Mouse (Mus musculus): ENCODE measurements around the gene Clns1a. TPM values are rescaled to one million over a fixed set of nuclear protein-coding genes. Genes with fewer than 3 reads are reported as not detected.

Gene Clns1a
- 314 and 345 TPM in 2 replicates for polyA plus RNA-seq (2016; fragmentation: Nextera tagmentation; extraction: Ambion mirVana)

- peak; percentile 90 for DNase-seq (ENCODE audit: low spot score)
- peak within 1 kb of the TSS; percentile 97 for H3K4me3 ChIP-seq
- WGBS = under 1% methylated on average over 63 of the region's 63 CpGs
- H3K4me1 ChIP-seq = peaks cover 14% of the 10 kb centered on the region
- 0 out of 2 replicates have a peak, but pooled peaks cover 1% of the 10 kb centered on the region for H3K9me3 ChIP-seq (replicated peaks)
- peak within 1 kb of the TSS; percentile 93 for H3K27ac ChIP-seq
- peaks cover 27% of the 10 kb centered on the region for H3K36me3 ChIP-seq
- no peaks in the 10 kb centered on the region for H3K27me3 ChIP-seq (ENCODE audit: low read depth, poor library complexity, severe bottlenecking)
Observed at GRCm38 (mm10) chr7:97696506-97697254, at the start of gene Clns1a. TSS of gene Clns1a (plus strand) at chr7:97696634.

GRCm38 (mm10) chr7:97647656-97648055 lies 48.8 kb upstream of the Clns1a start:
- DNase-seq (ENCODE audit: low spot score) = no peak
- 89% methylated on average over 5 of the region's 5 CpGs for WGBS

GRCm38 (mm10) chr7:97650729-97651128 lies 45.7 kb upstream of the Clns1a start:
- Histone ChIP-seq H3K4me1 (no peaks in the 10 kb centered on the region), H3K9me3 (replicated peaks) (no peaks in the 10 kb centered on the region), H3K4me3 (no peak overlapping the region), H3K27ac (no peak overlapping the region), H3K27me3 (ENCODE audit: low read depth, poor library complexity, severe bottlenecking) (no peaks in the 10 kb centered on the region), H3K36me3 (peaks cover 31% of the 10 kb centered on the region)
- DNase-seq (ENCODE audit: low spot score) = no peak
- WGBS = 90% methylated on average over 4 of the region's 4 CpGs

More at GRCm38 (mm10) chr7:97647656-97648055, 48.8 kb upstream of the Clns1a start:
- no peaks in the 10 kb centered on the region for H3K4me1 ChIP-seq
- H3K4me3 ChIP-seq = no peak overlapping the region
- H3K9me3 ChIP-seq (replicated peaks) = no peaks in the 10 kb centered on the region
- H3K27me3 ChIP-seq (ENCODE audit: low read depth, poor library complexity, severe bottlenecking) = no peaks in the 10 kb centered on the region
- no peak overlapping the region for H3K27ac ChIP-seq
- H3K36me3 ChIP-seq = peaks cover 10% of the 10 kb centered on the region

GRCm38 (mm10) chr7:97656144-97656543 lies 40.3 kb upstream of the Clns1a start:
- no peaks in the 10 kb centered on the region for H3K4me1 ChIP-seq
- peaks cover 41% of the 10 kb centered on the region for H3K36me3 ChIP-seq
- no peak overlapping the region for H3K4me3 ChIP-seq
- WGBS = 91% methylated on average over 6 of the region's 6 CpGs
- no peak overlapping the region for H3K27ac ChIP-seq
- DNase-seq (ENCODE audit: low spot score) = no peak
- no peaks in the 10 kb centered on the region for H3K9me3 ChIP-seq (replicated peaks)
- H3K27me3 ChIP-seq (ENCODE audit: low read depth, poor library complexity, severe bottlenecking) = no peaks in the 10 kb centered on the region

GRCm38 (mm10) chr7:97661634-97662033 lies 34.8 kb upstream of the Clns1a start:
- Histone ChIP-seq H3K27ac (no peak overlapping the region), H3K36me3 (peaks cover 62% of the 10 kb centered on the region), H3K4me1 (no peaks in the 10 kb centered on the region), H3K27me3 (ENCODE audit: low read depth, poor library complexity, severe bottlenecking) (no peaks in the 10 kb centered on the region), H3K4me3 (no peak overlapping the region), H3K9me3 (replicated peaks) (no peaks in the 10 kb centered on the region)
- 90% methylated on average over 4 of the region's 4 CpGs for WGBS
- DNase-seq (ENCODE audit: low spot score) = no peak

- no peak for DNase-seq (ENCODE audit: low spot score)
- H3K27me3 ChIP-seq (ENCODE audit: low read depth, poor library complexity, severe bottlenecking) = no peaks in the 10 kb centered on the region
- no peaks in the 10 kb centered on the region for H3K9me3 ChIP-seq (replicated peaks)
- H3K4me1 ChIP-seq = no peaks in the 10 kb centered on the region
- H3K27ac ChIP-seq = no peak overlapping the region
- H3K36me3 ChIP-seq = peaks cover 80% of the 10 kb centered on the region
- WGBS = 21% methylated on average over 1 of the region's 1 CpGs
- H3K4me3 ChIP-seq = no peak overlapping the region
Observed at GRCm38 (mm10) chr7:97679239-97679638, 17.2 kb upstream of the Clns1a start.

- Histone ChIP-seq H3K36me3 (peaks cover 58% of the 10 kb centered on the region), H3K4me1 (no peaks in the 10 kb centered on the region), H3K27ac (no peak overlapping the region), H3K27me3 (ENCODE audit: low read depth, poor library complexity, severe bottlenecking) (no peaks in the 10 kb centered on the region), H3K4me3 (no peak overlapping the region), H3K9me3 (replicated peaks) (no peaks in the 10 kb centered on the region)
- WGBS = 92% methylated on average over 2 of the region's 2 CpGs
- no peak for DNase-seq (ENCODE audit: low spot score)
Observed at GRCm38 (mm10) chr7:97687831-97688230, 8.6 kb upstream of the Clns1a start.

GRCm38 (mm10) chr7:97695441-97695840 lies 993 bp upstream of the Clns1a start:
- peaks cover 23% of the 10 kb centered on the region for H3K36me3 ChIP-seq
- H3K4me3 ChIP-seq = no peak overlapping the region
- H3K27me3 ChIP-seq (ENCODE audit: low read depth, poor library complexity, severe bottlenecking) = no peaks in the 10 kb centered on the region
- WGBS = 98% methylated on average over 1 of the region's 1 CpGs
- no peak for DNase-seq (ENCODE audit: low spot score)
- H3K27ac ChIP-seq = no peak overlapping the region
- H3K9me3 ChIP-seq (replicated peaks) = 0 out of 2 replicates have a peak, but pooled peaks cover 1% of the 10 kb centered on the region
- H3K4me1 ChIP-seq = peaks cover 14% of the 10 kb centered on the region

- peak overlapping the region; percentile 97 for H3K4me3 ChIP-seq
- WGBS = 42% methylated on average over 19 of the region's 19 CpGs
- no peaks in the 10 kb centered on the region for H3K27me3 ChIP-seq (ENCODE audit: low read depth, poor library complexity, severe bottlenecking)
- peak overlapping the region; percentile 93 for H3K27ac ChIP-seq
- H3K36me3 ChIP-seq = peaks cover 23% of the 10 kb centered on the region
- H3K4me1 ChIP-seq = peaks cover 14% of the 10 kb centered on the region
- DNase-seq (ENCODE audit: low spot score) = no peak
- 0 out of 2 replicates have a peak, but pooled peaks cover 1% of the 10 kb centered on the region for H3K9me3 ChIP-seq (replicated peaks)
Observed at GRCm38 (mm10) chr7:97696133-97696505, 315 bp upstream of the Clns1a start.

GRCm38 (mm10) chr7:97700173-97700572 lies 3.7 kb downstream of the Clns1a start:
- Histone ChIP-seq H3K4me3 (no peak overlapping the region), H3K36me3 (peaks cover 27% of the 10 kb centered on the region), H3K9me3 (replicated peaks) (0 out of 2 replicates have a peak, but pooled peaks cover 1% of the 10 kb centered on the region), H3K27me3 (ENCODE audit: low read depth, poor library complexity, severe bottlenecking) (no peaks in the 10 kb centered on the region), H3K27ac (no peak overlapping the region), H3K4me1 (peaks cover 14% of the 10 kb centered on the region)
- WGBS = 90% methylated on average over 4 of the region's 4 CpGs
- DNase-seq (ENCODE audit: low spot score) = no peak

- 0 out of 2 replicates have a peak, but pooled peaks cover 1% of the 10 kb centered on the region for H3K9me3 ChIP-seq (replicated peaks)
- WGBS = 86% methylated on average over 6 of the region's 6 CpGs
- no peaks in the 10 kb centered on the region for H3K27me3 ChIP-seq (ENCODE audit: low read depth, poor library complexity, severe bottlenecking)
- H3K36me3 ChIP-seq = peaks cover 28% of the 10 kb centered on the region
- H3K4me1 ChIP-seq = peaks cover 10% of the 10 kb centered on the region
- H3K4me3 ChIP-seq = no peak overlapping the region
- DNase-seq (ENCODE audit: low spot score) = no peak
- H3K27ac ChIP-seq = no peak overlapping the region
Observed at GRCm38 (mm10) chr7:97701106-97701505, 4.7 kb downstream of the Clns1a start.

GRCm38 (mm10) chr7:97707123-97707522 lies 10.7 kb downstream of the Clns1a start:
- H3K36me3 ChIP-seq = peaks cover 45% of the 10 kb centered on the region
- 96% methylated on average over 4 of the region's 4 CpGs for WGBS

GRCm38 (mm10) chr7:97707809-97708208 lies 11.4 kb downstream of the Clns1a start:
- H3K9me3 ChIP-seq (replicated peaks) = no peaks in the 10 kb centered on the region
- no peaks in the 10 kb centered on the region for H3K4me1 ChIP-seq
- H3K27me3 ChIP-seq (ENCODE audit: low read depth, poor library complexity, severe bottlenecking) = no peaks in the 10 kb centered on the region
- H3K36me3 ChIP-seq = peaks cover 52% of the 10 kb centered on the region
- DNase-seq (ENCODE audit: low spot score) = no peak
- no peak overlapping the region for H3K4me3 ChIP-seq
- H3K27ac ChIP-seq = no peak overlapping the region
- WGBS = 94% methylated on average over 5 of the region's 5 CpGs

More at GRCm38 (mm10) chr7:97707123-97707522, 10.7 kb downstream of the Clns1a start:
- Histone ChIP-seq H3K27ac (no peak overlapping the region), H3K4me3 (no peak overlapping the region), H3K9me3 (replicated peaks) (no peaks in the 10 kb centered on the region), H3K27me3 (ENCODE audit: low read depth, poor library complexity, severe bottlenecking) (no peaks in the 10 kb centered on the region), H3K4me1 (no peaks in the 10 kb centered on the region)
- no peak for DNase-seq (ENCODE audit: low spot score)
